Mouse (Mus musculus) C2C12 (cell line): ENCODE results near the gene Map3k5. TPM values are rescaled to one million over a fixed set of nuclear protein-coding genes. Genes with fewer than 3 reads are reported as not detected.

Experiments
- H3K27me3 ChIP-seq: one replicate; pipeline ENCODE4 v1.6.1; 2011; ENCODE audit not compliant: control insufficient read depth, insufficient read depth, insufficient read length
- H3K36me3 ChIP-seq: one replicate; pipeline ENCODE4 v1.6.1; 2011; ENCODE audit not compliant: control insufficient read depth, insufficient read depth
- H3K4me3 ChIP-seq: one replicate; pipeline ENCODE4 v1.5.1; 2011; ENCODE audit warnings: mild to moderate bottlenecking, control low read depth; ENCODE audit not compliant: poor library complexity, insufficient read depth, severe bottlenecking
- H3K79me2 ChIP-seq: one replicate; pipeline ENCODE4 v1.6.1; 2011; ENCODE audit not compliant: control insufficient read depth, insufficient read depth
- H3K79me3 ChIP-seq: one replicate; pipeline ENCODE4 v1.6.1; 2011; ENCODE audit warnings: low read depth, control low read depth
- H3ac ChIP-seq: one replicate; pipeline ENCODE3; 2011; ENCODE audit warnings: low read depth; ENCODE audit not compliant: control insufficient read depth, insufficient read length
- CEBPB ChIP-seq: IDR thresholded peaks from one replicate; pipeline ENCODE4 v1.6.1; 2011; ENCODE audit warnings: low read depth, mild to moderate bottlenecking, control low read depth, moderate library complexity
- CTCF ChIP-seq: IDR thresholded peaks from one replicate; pipeline ENCODE4 v1.5.1; 2011; ENCODE audit not compliant: control insufficient read depth, insufficient read depth, insufficient read length
- FOSL1 ChIP-seq: IDR thresholded peaks from one replicate; pipeline ENCODE4 v1.8.0; 2011; ENCODE audit warnings: mild to moderate bottlenecking, low read length; ENCODE audit not compliant: poor library complexity, insufficient read depth, severe bottlenecking
- MAX ChIP-seq: IDR thresholded peaks from one replicate; pipeline ENCODE4 v1.6.1; 2011; ENCODE audit warnings: mild to moderate bottlenecking, control low read depth
- MYOD1 ChIP-seq: IDR thresholded peaks from one replicate; pipeline ENCODE4 v1.6.1; 2011; ENCODE audit warnings: low read depth; ENCODE audit not compliant: control insufficient read depth, insufficient read length
- MYOG ChIP-seq: IDR thresholded peaks from one replicate; pipeline ENCODE4 v1.6.1; 2011; ENCODE audit not compliant: control insufficient read depth, insufficient read length; ENCODE audit errors: extremely low read depth
- USF1 ChIP-seq: IDR thresholded peaks from one replicate; pipeline ENCODE4 v1.6.1; 2011; ENCODE audit warnings: low read depth, mild to moderate bottlenecking, control low read depth, moderate library complexity
- polyA plus RNA-seq: library from polyadenylated mRNA; unstranded; fragments of >200 nt; fragmentation: generic; extraction: Trizol; gene quantifications from one replicate; pipeline ENCODE4 v1.2.1, GENCODE M21; 2012; ENCODE audit warnings: missing spikeins

Gene Map3k5
- polyA plus RNA-seq, 1 experiment = 0.55 TPM

- Histone ChIP-seq H3K79me3 (no peaks in the 10 kb centered on the region), H3ac (no peak overlapping the region), H3K36me3 (no peaks in the 10 kb centered on the region), H3K4me3 (no peak overlapping the region), H3K79me2 (no peaks in the 10 kb centered on the region), H3K27me3 (no peaks in the 10 kb centered on the region)
- no peak for TF ChIP-seq MYOG
- no peak for TF ChIP-seq FOSL1
- no peak for TF ChIP-seq MYOD1
- no peak for TF ChIP-seq USF1
- TF ChIP-seq MAX = no peak
- no peak for TF ChIP-seq CTCF
- TF ChIP-seq CEBPB = no peak
Measured at GRCm38 (mm10) chr10:19991237-19991865, 57.1 kb downstream of the Map3k5 start.

DNA sequence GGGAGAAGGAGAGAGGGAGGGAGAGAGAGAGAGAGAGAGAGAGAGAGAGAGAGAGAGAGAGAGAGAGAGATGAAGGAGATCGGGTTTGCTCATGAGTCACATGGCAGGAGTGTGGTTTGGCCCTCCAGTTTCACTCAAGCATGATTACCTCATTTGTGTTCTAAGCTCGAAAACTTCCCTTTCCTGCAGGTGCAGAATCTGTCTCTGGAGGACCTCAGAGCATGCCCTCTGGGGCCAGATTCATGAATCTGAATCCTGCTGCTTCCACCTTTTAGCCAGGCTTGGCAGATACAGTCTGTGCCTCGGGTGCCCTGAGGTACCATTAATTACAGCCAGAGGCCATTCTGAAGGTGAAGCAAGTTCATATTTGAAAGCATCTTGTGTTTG, 57.6 kb downstream of the Map3k5 start:
- Histone ChIP-seq H3ac (no peak overlapping the region), H3K79me2 (no peaks in the 10 kb centered on the region), H3K4me3 (no peak overlapping the region), H3K36me3 (no peaks in the 10 kb centered on the region), H3K79me3 (no peaks in the 10 kb centered on the region), H3K27me3 (no peaks in the 10 kb centered on the region)
- peak; percentile 46 for TF ChIP-seq USF1
- no peak for TF ChIP-seq MYOD1
- no peak for TF ChIP-seq MYOG
- no peak for TF ChIP-seq CEBPB
- TF ChIP-seq FOSL1 = no peak

- no peaks in the 10 kb centered on the region for H3K36me3 ChIP-seq
- no peak for TF ChIP-seq MYOG
- TF ChIP-seq MAX = no peak
- TF ChIP-seq CTCF = no peak
- TF ChIP-seq FOSL1 = no peak
- TF ChIP-seq MYOD1 = no peak
- TF ChIP-seq CEBPB = no peak
- no peak for TF ChIP-seq USF1
- H3K79me2 ChIP-seq = no peaks in the 10 kb centered on the region
- H3K27me3 ChIP-seq = no peaks in the 10 kb centered on the region
- H3K4me3 ChIP-seq = no peak overlapping the region
- H3K79me3 ChIP-seq = no peaks in the 10 kb centered on the region
- H3ac ChIP-seq = no peak overlapping the region
Measured at GRCm38 (mm10) chr10:19994469-19995450, 60.5 kb downstream of the Map3k5 start.

DNA sequence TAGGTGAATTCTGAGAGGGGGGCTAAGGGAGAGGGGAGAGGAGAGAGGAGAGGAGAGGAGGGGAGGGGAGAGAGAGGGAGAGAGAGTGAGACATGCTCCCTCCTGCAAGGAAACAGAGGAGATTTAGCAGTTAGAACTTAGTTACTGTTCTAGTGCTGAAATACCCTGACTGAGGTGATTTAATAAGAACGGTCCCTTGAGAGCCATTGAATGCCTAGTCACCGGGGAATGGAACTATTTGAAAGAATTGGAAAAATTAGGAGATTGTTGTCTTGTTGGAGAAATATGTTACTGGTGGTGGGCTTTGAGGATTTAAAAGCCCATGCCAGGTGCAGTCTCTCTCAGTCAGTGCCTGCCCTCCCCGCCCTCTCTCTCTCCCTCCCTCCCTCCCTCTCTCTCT, 61.9 kb downstream of the Map3k5 start:
- H3ac ChIP-seq = no peak overlapping the region
- TF ChIP-seq MYOG (no peak), FOSL1 (no peak), CEBPB (no peak), MAX (no peak), CTCF (no peak), USF1 (no peak), MYOD1 (no peak)
- H3K79me3 ChIP-seq = no peaks in the 10 kb centered on the region
- no peaks in the 10 kb centered on the region for H3K36me3 ChIP-seq
- H3K79me2 ChIP-seq = no peaks in the 10 kb centered on the region
- H3K4me3 ChIP-seq = no peak overlapping the region
- no peaks in the 10 kb centered on the region for H3K27me3 ChIP-seq

DNA sequence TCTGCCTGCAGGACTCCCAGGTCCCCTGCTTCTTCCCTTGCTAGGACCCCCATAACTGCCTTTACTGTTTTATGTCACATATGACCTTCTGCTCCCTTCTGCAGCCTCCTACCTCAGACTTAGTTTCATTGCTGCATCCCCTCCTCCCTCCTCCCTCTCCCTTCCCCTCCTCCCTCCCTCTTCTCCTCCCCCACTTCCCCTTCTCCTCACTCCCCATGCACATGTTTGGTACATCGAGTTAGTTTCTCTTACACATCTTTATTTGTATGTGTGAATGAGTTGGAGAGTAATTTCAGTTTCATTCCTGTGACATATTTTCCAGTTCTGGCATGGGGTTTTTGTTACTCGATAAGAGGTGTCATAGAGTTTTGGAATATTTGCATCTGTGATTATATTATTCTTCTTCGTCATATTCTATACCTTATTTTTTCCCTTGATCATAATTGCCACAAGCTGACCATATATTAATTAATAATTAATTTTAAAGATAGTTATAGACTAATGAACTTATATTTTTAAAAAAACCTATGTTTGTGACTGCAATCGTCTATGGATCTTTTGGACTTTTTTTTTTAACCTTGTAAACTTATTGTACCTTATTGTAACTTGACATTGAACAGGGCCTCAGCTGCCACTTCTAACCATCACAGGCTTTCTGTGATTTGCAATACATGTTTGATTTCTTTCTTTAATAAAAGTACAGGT, 65.6 kb downstream of the Map3k5 start:
- H3K79me3 ChIP-seq = no peaks in the 10 kb centered on the region
- no peaks in the 10 kb centered on the region for H3K27me3 ChIP-seq
- no peaks in the 10 kb centered on the region for H3K79me2 ChIP-seq
- TF ChIP-seq USF1 (no peak), CTCF (no peak), MYOD1 (no peak), MYOG (no peak), CEBPB (no peak), FOSL1 (no peak)
- H3ac ChIP-seq = no peak overlapping the region
- H3K4me3 ChIP-seq = no peak overlapping the region
- H3K36me3 ChIP-seq = no peaks in the 10 kb centered on the region
